Mouse (Mus musculus): ENCODE measurements around the gene Cacna1a. TPM values are rescaled to one million over a fixed set of nuclear protein-coding genes. Genes with fewer than 3 reads are reported as not detected.

The Cacna1a gene
- polyA plus RNA-seq, 1 experiment from 2014 or later: 29.8 TPM

DNA sequence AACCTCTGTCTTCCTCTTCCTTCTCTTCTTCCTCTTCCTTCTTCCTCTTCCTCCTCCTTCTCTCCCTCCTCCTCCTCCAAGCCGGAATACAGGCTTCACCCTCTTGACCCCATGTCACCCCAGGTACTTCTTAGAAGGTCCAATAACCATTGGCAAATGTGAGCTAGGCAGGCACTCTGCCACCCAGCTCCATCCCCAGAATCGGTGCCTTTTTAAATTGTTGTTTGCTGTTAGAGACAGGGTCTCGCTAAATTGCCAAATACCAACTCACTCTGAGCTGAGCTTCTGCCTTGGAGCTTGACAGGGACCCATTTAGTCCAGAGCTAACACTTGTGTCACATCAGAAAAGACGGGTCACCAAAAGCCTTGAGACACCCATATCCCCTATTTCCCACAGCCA, 164.2 kb downstream of the Cacna1a start:
- H3K4me1 ChIP-seq (ENCODE audit: control insufficient read depth, insufficient read depth, low read length): no peaks in the 10 kb centered on the region

DNA sequence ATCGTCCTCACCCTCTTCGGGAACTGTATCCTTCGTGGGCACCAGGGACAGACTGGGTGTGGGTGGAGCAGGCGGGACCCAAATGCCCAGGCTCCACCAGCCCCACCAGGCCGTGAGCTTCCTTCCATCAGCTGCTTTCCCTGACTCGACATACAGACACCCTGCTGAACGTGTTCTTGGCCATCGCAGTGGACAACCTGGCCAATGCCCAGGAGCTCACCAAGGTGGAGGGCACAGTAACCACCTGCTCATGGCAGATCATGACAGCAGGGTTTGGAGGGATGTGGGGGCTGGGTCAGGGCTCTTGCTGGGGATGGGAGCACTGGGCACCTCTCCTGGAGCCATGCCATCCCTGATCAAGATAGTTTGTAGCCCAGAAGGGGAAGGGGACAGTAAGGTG, 164.9 kb downstream of the Cacna1a start:
- no peak overlapping the region for H3K4me2 ChIP-seq (ENCODE audit: low read depth, low read length)
- H3K9ac ChIP-seq (replicated peaks; ENCODE audit: low read depth, low read length): no peak overlapping the region
- 87% methylated on average over 8 of the region's 8 CpGs for whole genome bisulfite sequencing
- no peaks in the 10 kb centered on the region for H3K4me1 ChIP-seq (ENCODE audit: control insufficient read depth, insufficient read depth, low read length)
- H3K27ac ChIP-seq (ENCODE audit: low read depth, low read length): 0 out of 2 replicates have a peak overlapping the region, but pooled peaks have one; percentile 5
- no peak for ATAC-seq (ENCODE audit: low read depth)
- H3K27me3 ChIP-seq (ENCODE audit: control insufficient read depth, insufficient read depth, low read length): peaks cover 16% of the 10 kb centered on the region
- no peak overlapping the region for H3K4me3 ChIP-seq (ENCODE audit: low read depth, low read length)
- no peaks in the 10 kb centered on the region for H3K9me3 ChIP-seq (ENCODE audit: control insufficient read depth, low read length)
- peaks cover 17% of the 10 kb centered on the region; the same call in 1 of the 2 replicates for H3K36me3 ChIP-seq (ENCODE audit: control insufficient read depth, insufficient read depth, low read length)

More for the DNA sequence above, 164.2 kb downstream of the Cacna1a start:
- Histone ChIP-seq H3K9ac (replicated peaks; ENCODE audit: low read depth, low read length) (no peak overlapping the region), H3K27me3 (ENCODE audit: control insufficient read depth, insufficient read depth, low read length) (peaks cover 9% of the 10 kb centered on the region; the same call in 1 of the 2 replicates), H3K36me3 (ENCODE audit: control insufficient read depth, insufficient read depth, low read length) (peaks cover 19% of the 10 kb centered on the region; the same call in 1 of the 2 replicates), H3K27ac (ENCODE audit: low read depth, low read length) (no peak overlapping the region), H3K9me3 (ENCODE audit: control insufficient read depth, low read length) (no peaks in the 10 kb centered on the region), H3K4me2 (ENCODE audit: low read depth, low read length) (no peak overlapping the region), H3K4me3 (ENCODE audit: low read depth, low read length) (no peak overlapping the region)
- WGBS: 91% methylated on average over 4 of the region's 4 CpGs
- no peak for ATAC-seq (ENCODE audit: low read depth)

DNA sequence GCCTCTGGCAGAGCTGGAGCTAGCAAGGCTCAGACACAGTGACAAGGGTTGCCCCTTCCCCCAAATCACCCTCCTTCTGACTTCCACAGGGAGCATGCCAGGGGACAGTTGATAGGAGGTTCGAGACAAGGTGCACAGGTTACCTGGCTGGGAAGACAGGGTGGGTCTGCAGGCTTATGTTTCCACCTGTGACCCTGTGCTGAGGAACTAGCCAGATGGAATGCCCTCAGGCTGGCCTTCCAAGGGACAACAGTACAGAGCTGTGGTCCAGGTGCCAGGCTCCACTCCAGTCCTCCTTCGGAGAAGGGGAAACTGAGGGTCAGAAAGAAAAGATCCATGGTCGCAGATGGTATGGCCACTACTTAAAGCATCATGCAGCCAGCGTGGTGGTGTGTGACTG, 165.4 kb downstream of the Cacna1a start:
- no peak for ATAC-seq (ENCODE audit: low read depth)
- Histone ChIP-seq H3K4me1 (ENCODE audit: control insufficient read depth, insufficient read depth, low read length) (no peaks in the 10 kb centered on the region), H3K4me3 (ENCODE audit: low read depth, low read length) (no peak overlapping the region), H3K4me2 (ENCODE audit: low read depth, low read length) (no peak overlapping the region), H3K36me3 (ENCODE audit: control insufficient read depth, insufficient read depth, low read length) (peaks cover 17% of the 10 kb centered on the region; the same call in 1 of the 2 replicates), H3K27me3 (ENCODE audit: control insufficient read depth, insufficient read depth, low read length) (peaks cover 21% of the 10 kb centered on the region), H3K9ac (replicated peaks; ENCODE audit: low read depth, low read length) (no peak overlapping the region), H3K27ac (ENCODE audit: low read depth, low read length) (0 out of 2 replicates have a peak overlapping the region, but pooled peaks have one; percentile 5), H3K9me3 (ENCODE audit: control insufficient read depth, low read length) (no peaks in the 10 kb centered on the region)
- 79% methylated on average over 4 of the region's 4 CpGs for WGBS

DNA sequence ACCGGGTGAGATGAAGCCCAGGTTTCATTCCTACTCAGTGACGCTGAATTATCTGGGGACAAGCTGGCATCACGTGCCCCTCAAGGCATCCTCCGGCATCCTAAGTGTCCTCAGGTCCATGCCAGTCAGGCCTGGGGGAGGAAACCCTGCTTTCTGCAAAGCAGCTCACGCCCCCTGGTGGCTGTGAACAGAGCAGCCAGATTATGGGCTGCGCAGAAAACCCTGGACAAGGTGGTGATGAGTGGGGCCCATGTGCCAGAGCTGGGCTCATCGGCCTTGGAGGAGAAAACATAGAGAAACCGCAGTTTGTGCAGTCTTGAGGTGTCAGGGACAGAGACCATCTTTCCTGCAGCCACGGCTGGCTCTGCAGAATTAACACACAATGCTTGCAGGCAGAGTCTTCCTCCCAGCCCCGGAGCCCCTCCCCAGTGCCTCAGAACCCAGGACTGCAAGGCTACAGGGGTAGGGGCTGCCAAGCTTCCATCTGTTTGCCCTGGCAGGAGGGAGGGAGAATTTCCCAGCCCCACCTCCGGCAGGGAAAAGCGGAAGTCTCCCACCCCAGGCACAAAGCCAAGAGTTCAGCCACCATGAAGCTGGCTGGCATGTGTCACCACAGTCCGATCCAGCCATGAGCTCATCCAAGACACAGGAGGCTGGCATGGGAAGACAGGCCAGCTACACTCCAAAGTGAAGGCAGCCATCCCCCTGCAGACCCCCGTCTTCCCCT, 166.2 kb downstream of the Cacna1a start:
- 45% methylated on average over 14 of the region's 14 CpGs for WGBS
- H3K9me3 ChIP-seq (ENCODE audit: control insufficient read depth, low read length): no peaks in the 10 kb centered on the region
- no peak overlapping the region for H3K9ac ChIP-seq (replicated peaks; ENCODE audit: low read depth, low read length)
- no peak overlapping the region for H3K4me2 ChIP-seq (ENCODE audit: low read depth, low read length)
- peaks cover 28% of the 10 kb centered on the region for H3K27me3 ChIP-seq (ENCODE audit: control insufficient read depth, insufficient read depth, low read length)
- H3K4me3 ChIP-seq (ENCODE audit: low read depth, low read length): no peak overlapping the region
- peak; percentile 82 for ATAC-seq (ENCODE audit: low read depth)
- H3K27ac ChIP-seq (ENCODE audit: low read depth, low read length): peak overlapping the region; percentile 68
- peaks cover 13% of the 10 kb centered on the region; the same call in 1 of the 2 replicates for H3K36me3 ChIP-seq (ENCODE audit: control insufficient read depth, insufficient read depth, low read length)
- no peaks in the 10 kb centered on the region for H3K4me1 ChIP-seq (ENCODE audit: control insufficient read depth, insufficient read depth, low read length)

DNA sequence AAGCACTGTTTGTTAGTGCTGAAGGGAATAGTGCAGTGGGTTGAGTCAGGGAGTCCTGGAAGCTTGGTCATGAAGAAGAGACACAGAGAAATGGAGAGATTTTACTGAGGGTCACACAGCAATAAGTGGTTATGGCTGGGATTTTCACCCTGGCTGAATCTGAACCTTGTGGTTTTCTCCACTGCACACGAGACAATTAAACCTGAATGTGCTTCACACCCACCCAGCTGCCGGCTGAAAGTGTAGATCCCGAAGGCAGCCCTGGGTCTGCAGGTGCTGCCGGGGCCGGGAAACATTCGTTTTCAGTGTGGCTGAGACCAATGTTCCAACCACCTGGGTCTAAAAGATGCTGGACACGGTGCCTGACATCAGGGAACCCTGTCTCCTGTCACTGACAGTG, 167.0 kb downstream of the Cacna1a start:
- Histone ChIP-seq H3K9ac (replicated peaks; ENCODE audit: low read depth, low read length) (no peak overlapping the region), H3K27me3 (ENCODE audit: control insufficient read depth, insufficient read depth, low read length) (peaks cover 32% of the 10 kb centered on the region), H3K4me1 (ENCODE audit: control insufficient read depth, insufficient read depth, low read length) (no peaks in the 10 kb centered on the region), H3K27ac (ENCODE audit: low read depth, low read length) (peak overlapping the region; percentile 68; the same call in 1 of the 2 replicates), H3K4me2 (ENCODE audit: low read depth, low read length) (no peak overlapping the region), H3K9me3 (ENCODE audit: control insufficient read depth, low read length) (no peaks in the 10 kb centered on the region), H3K36me3 (ENCODE audit: control insufficient read depth, insufficient read depth, low read length) (peaks cover 5% of the 10 kb centered on the region; the same call in 1 of the 2 replicates), H3K4me3 (ENCODE audit: low read depth, low read length) (no peak overlapping the region)
- no peak for ATAC-seq (ENCODE audit: low read depth)
- 65% methylated on average over 7 of the region's 7 CpGs for WGBS

DNA sequence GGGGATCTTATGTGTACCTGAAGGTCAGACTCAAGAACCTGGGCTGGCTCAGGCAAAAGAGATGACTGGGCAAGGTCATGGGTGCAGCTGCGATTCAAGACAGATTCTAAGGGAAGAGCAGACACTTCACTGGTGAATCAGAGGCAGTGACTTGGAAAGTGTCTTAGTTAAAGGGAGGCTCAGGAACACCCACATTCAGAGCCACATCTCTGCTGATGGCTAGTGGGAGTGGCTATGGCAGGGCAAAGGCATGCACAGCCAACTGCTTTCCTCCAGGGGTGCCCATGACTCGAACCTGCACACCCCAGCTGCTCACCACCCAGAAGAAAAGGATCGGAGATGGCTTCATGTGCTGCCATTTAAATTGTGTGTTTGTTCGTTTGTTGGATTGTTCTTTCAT, 169.7 kb downstream of the Cacna1a start:
- H3K36me3 ChIP-seq (ENCODE audit: control insufficient read depth, insufficient read depth, low read length): 0 out of 2 replicates have a peak, but pooled peaks cover 2% of the 10 kb centered on the region
- H3K9ac ChIP-seq (replicated peaks; ENCODE audit: low read depth, low read length): no peak overlapping the region
- no peak overlapping the region for H3K4me3 ChIP-seq (ENCODE audit: low read depth, low read length)
- no peak for ATAC-seq (ENCODE audit: low read depth)
- 79% methylated on average over 4 of the region's 4 CpGs for WGBS
- no peak overlapping the region for H3K4me2 ChIP-seq (ENCODE audit: low read depth, low read length)
- H3K9me3 ChIP-seq (ENCODE audit: control insufficient read depth, low read length): no peaks in the 10 kb centered on the region
- H3K27ac ChIP-seq (ENCODE audit: low read depth, low read length): no peak overlapping the region
- peaks cover 32% of the 10 kb centered on the region for H3K27me3 ChIP-seq (ENCODE audit: control insufficient read depth, insufficient read depth, low read length)
- H3K4me1 ChIP-seq (ENCODE audit: control insufficient read depth, insufficient read depth, low read length): no peaks in the 10 kb centered on the region

DNA sequence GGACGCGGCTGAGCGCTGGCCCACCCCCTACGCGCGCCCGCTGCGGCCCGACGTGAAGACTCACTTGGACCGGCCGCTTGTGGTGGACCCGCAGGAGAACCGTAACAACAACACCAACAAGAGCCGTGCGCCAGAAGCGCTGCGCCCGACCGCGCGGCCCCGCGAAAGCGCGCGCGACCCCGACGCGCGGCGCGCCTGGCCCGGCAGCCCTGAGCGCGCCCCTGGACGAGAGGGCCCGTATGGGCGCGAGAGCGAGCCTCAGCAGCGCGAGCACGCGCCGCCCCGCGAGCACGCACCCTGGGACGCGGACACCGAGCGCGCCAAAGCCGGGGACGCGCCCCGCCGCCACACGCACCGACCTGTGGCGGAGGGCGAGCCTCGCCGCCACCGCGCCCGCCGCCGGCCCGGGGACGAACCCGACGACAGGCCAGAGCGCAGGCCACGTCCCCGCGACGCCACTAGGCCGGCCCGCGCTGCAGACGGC, 170.9 kb downstream of the Cacna1a start:
- 0 out of 2 replicates have a peak, but pooled peaks have one; percentile 16 for ATAC-seq (ENCODE audit: low read depth)
- Histone ChIP-seq H3K9me3 (ENCODE audit: control insufficient read depth, low read length) (no peaks in the 10 kb centered on the region), H3K4me1 (ENCODE audit: control insufficient read depth, insufficient read depth, low read length) (0 out of 2 replicates have a peak, but pooled peaks cover 3% of the 10 kb centered on the region), H3K27ac (ENCODE audit: low read depth, low read length) (no peak overlapping the region), H3K36me3 (ENCODE audit: control insufficient read depth, insufficient read depth, low read length) (no peaks in the 10 kb centered on the region), H3K9ac (replicated peaks; ENCODE audit: low read depth, low read length) (0 out of 2 replicates have a peak overlapping the region, but pooled peaks have one; percentile 7), H3K27me3 (ENCODE audit: control insufficient read depth, insufficient read depth, low read length) (peaks cover 32% of the 10 kb centered on the region), H3K4me2 (ENCODE audit: low read depth, low read length) (peak overlapping the region; percentile 47), H3K4me3 (ENCODE audit: low read depth, low read length) (peak overlapping the region; percentile 28)
- 1% methylated on average over 81 of the region's 84 CpGs for WGBS

DNA sequence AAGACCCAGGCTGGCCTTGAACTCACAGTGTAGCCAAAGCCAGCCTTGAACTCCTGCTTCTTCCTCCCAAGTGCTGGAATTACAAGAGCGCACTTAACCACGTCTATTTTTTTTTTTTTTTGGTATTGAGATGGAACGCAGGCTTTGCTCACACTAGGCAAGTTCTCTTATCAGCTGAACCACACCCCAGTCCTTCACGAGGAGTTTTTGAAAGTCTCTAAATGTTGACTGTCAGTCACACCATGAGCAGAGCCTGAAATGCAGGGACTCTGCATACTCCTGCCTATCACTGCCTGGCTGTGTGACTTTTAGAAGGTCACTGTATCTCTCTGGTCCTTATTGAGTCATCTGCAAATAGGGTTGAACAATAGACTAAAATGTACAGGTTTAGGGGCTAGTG, 173.5 kb downstream of the Cacna1a start:
- Histone ChIP-seq H3K4me3 (ENCODE audit: low read depth, low read length) (no peak overlapping the region), H3K4me2 (ENCODE audit: low read depth, low read length) (no peak overlapping the region), H3K36me3 (ENCODE audit: control insufficient read depth, insufficient read depth, low read length) (peaks cover 7% of the 10 kb centered on the region; the same call in 1 of the 2 replicates), H3K4me1 (ENCODE audit: control insufficient read depth, insufficient read depth, low read length) (0 out of 2 replicates have a peak, but pooled peaks cover 3% of the 10 kb centered on the region), H3K27ac (ENCODE audit: low read depth, low read length) (no peak overlapping the region), H3K27me3 (ENCODE audit: control insufficient read depth, insufficient read depth, low read length) (peaks cover 30% of the 10 kb centered on the region), H3K9ac (replicated peaks; ENCODE audit: low read depth, low read length) (no peak overlapping the region), H3K9me3 (ENCODE audit: control insufficient read depth, low read length) (no peaks in the 10 kb centered on the region)
- ATAC-seq (ENCODE audit: low read depth): no peak
- 94% methylated on average over 4 of the region's 4 CpGs for WGBS

DNA sequence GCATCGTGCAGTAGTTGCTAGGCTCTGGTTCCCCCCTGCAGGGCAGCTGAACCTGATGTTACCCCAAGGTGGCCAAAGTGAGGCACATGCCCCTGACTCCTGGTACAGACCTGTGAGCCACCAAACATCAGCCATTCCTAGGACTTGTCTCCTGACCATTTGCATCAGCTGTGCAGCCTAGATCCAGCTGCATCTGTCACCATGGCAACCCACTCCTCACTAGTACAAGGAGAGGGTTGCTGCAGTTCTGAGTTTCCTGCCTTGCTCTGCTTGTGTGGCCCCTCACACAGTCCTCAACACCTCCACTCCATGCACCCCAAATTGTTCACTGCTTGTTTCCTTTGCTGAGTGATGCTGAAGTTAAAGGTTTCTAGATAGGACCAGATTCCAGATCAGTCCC, 175.8 kb downstream of the Cacna1a start:
- 0 out of 2 replicates have a peak, but pooled peaks have one; percentile 28 for ATAC-seq (ENCODE audit: low read depth)
- H3K4me1 ChIP-seq (ENCODE audit: control insufficient read depth, insufficient read depth, low read length): 0 out of 2 replicates have a peak, but pooled peaks cover 3% of the 10 kb centered on the region
- WGBS: 53% methylated on average over 1 of the region's 1 CpGs

More for the DNA sequence above, 175.8 kb downstream of the Cacna1a start:
- Histone ChIP-seq H3K27me3 (ENCODE audit: control insufficient read depth, insufficient read depth, low read length) (peaks cover 9% of the 10 kb centered on the region), H3K4me2 (ENCODE audit: low read depth, low read length) (no peak overlapping the region), H3K4me3 (ENCODE audit: low read depth, low read length) (no peak overlapping the region), H3K36me3 (ENCODE audit: control insufficient read depth, insufficient read depth, low read length) (peaks cover 17% of the 10 kb centered on the region), H3K27ac (ENCODE audit: low read depth, low read length) (no peak overlapping the region), H3K9ac (replicated peaks; ENCODE audit: low read depth, low read length) (no peak overlapping the region), H3K9me3 (ENCODE audit: control insufficient read depth, low read length) (no peaks in the 10 kb centered on the region)

Measured in neural tube, embryonic 14.5 days (tissue).